Mouse (Mus musculus) erythroblast, embryonic 14.5 days (primary cell): Measurements from ENCODE around the gene Prkar1a. TPM values are rescaled to one million over a fixed set of nuclear protein-coding genes. Genes with fewer than 3 reads are reported as not detected.
"Not testable (repeated sequence)": the region's sequence is repeated elsewhere in the genome, so short reads cannot be mapped to it uniquely, and the experiment has no call there.

Source experiments
- H3K27me3 ChIP-seq: 2 replicates; pipeline ENCODE4 v1.6.1; 2012; ENCODE audit warnings: inconsistent platforms; ENCODE audit not compliant: control insufficient read depth
- H3K36me3 ChIP-seq: 2 replicates; pipeline ENCODE4 v1.6.1; 2012; ENCODE audit warnings: mild to moderate bottlenecking, inconsistent platforms; ENCODE audit not compliant: control insufficient read depth
- H3K4me1 ChIP-seq: 2 replicates; pipeline ENCODE4 v1.6.1; 2012; ENCODE audit warnings: inconsistent platforms; ENCODE audit not compliant: control insufficient read depth
- H3K4me3 ChIP-seq: replicated peaks from 2 replicates; pipeline ENCODE3; 2012; ENCODE audit warnings: moderate library complexity, mild to moderate bottlenecking, inconsistent platforms
- H3K9me3 ChIP-seq: 2 replicates; pipeline ENCODE4 v1.6.1; 2012; ENCODE audit warnings: low read length, inconsistent platforms, mixed read lengths; ENCODE audit not compliant: control insufficient read depth
- GATA1 ChIP-seq: IDR thresholded peaks from 2 replicates; pipeline ENCODE4 v1.6.1; 2012; ENCODE audit warnings: low read length, inconsistent platforms, mixed read lengths
- TAL1 ChIP-seq: IDR thresholded peaks from 3 replicates; pipeline ENCODE4 v1.6.1; 2012; ENCODE audit warnings: low read length, inconsistent platforms, mixed read lengths
- polyA plus RNA-seq: library from polyadenylated mRNA; stranded (reverse); fragments of >175 nt; gene quantifications from 2 replicates; pipeline ENCODE4 v1.2.3, GENCODE M21; 2012

Gene Prkar1a
- polyA plus RNA-seq, 1 experiment: 2.9 TPM

DNA sequence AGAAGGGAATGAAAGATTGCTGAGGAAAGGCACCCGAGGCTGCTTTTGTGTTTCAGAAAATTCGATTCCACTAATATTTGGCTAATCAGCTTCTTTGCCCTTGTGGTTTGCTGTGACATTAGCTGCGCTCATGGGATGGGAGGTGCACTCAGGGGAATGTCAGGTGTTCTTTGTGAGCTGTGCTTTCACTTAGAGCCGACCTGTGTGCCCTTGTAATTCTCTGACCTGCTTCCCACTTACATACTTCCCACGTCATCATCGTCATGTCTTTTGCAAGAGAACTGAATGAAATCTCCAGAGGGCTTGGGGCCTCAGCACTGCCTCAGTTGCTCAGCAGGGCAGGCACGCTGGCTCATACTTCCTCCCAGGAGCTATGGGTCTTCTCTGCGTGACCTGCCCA lies 4.0 kb downstream of the Prkar1a start:
- Histone ChIP-seq H3K27me3 (peaks cover 23% of the 10 kb centered on the region), H3K9me3 (no peaks in the 10 kb centered on the region), H3K4me3 (peak overlapping the region; percentile 18), H3K4me1 (peaks cover 67% of the 10 kb centered on the region), H3K36me3 (peaks cover 51% of the 10 kb centered on the region)
- TF ChIP-seq GATA1: no peak
- TF ChIP-seq TAL1: no peak

- H3K4me3 ChIP-seq: no peak overlapping the region
- H3K27me3 ChIP-seq: peaks cover 9% of the 10 kb centered on the region
- peaks cover 63% of the 10 kb centered on the region for H3K4me1 ChIP-seq
- TF ChIP-seq GATA1 (no peak), TAL1 (no peak)
- peaks cover 62% of the 10 kb centered on the region for H3K36me3 ChIP-seq
- H3K9me3 ChIP-seq: no peaks in the 10 kb centered on the region
Measured at GRCm38 (mm10) chr11:109654581-109654980, 5.4 kb downstream of the Prkar1a start.

GRCm38 (mm10) chr11:109656232-109656631 lies 7.0 kb downstream of the Prkar1a start:
- no peaks in the 10 kb centered on the region for H3K27me3 ChIP-seq
- 0 out of 3 replicates have a peak, but pooled peaks have one; percentile 21 for TF ChIP-seq TAL1
- no peak for TF ChIP-seq GATA1
- H3K36me3 ChIP-seq: peaks cover 78% of the 10 kb centered on the region
- H3K9me3 ChIP-seq: no peaks in the 10 kb centered on the region
- peaks cover 52% of the 10 kb centered on the region for H3K4me1 ChIP-seq
- H3K4me3 ChIP-seq: no peak overlapping the region

- not testable (repeated sequence) for H3K27me3 ChIP-seq, H3K4me3 ChIP-seq, H3K9me3 ChIP-seq
- peaks cover 17% of the 10 kb centered on the region for H3K4me1 ChIP-seq
- peaks cover 96% of the 10 kb centered on the region for H3K36me3 ChIP-seq
Measured at GRCm38 (mm10) chr11:109660526-109660925, 11.3 kb downstream of the Prkar1a start.

- H3K27me3 ChIP-seq: no peaks in the 10 kb centered on the region
- H3K4me1 ChIP-seq: peaks cover 2% of the 10 kb centered on the region; the same call in 1 of the 2 replicates
- no peak overlapping the region for H3K4me3 ChIP-seq
- H3K9me3 ChIP-seq: no peaks in the 10 kb centered on the region
- peaks cover 98% of the 10 kb centered on the region for H3K36me3 ChIP-seq
- TF ChIP-seq TAL1: no peak
- no peak for TF ChIP-seq GATA1
Measured at GRCm38 (mm10) chr11:109664293-109664692, 15.1 kb downstream of the Prkar1a start.

- H3K4me3 ChIP-seq: no peak overlapping the region
- H3K27me3 ChIP-seq: no peaks in the 10 kb centered on the region
- H3K4me1 ChIP-seq: peaks cover 2% of the 10 kb centered on the region; the same call in 1 of the 2 replicates
- TF ChIP-seq TAL1: no peak
- no peak for TF ChIP-seq GATA1
- peaks cover 97% of the 10 kb centered on the region for H3K36me3 ChIP-seq
- no peaks in the 10 kb centered on the region for H3K9me3 ChIP-seq
Measured at GRCm38 (mm10) chr11:109665424-109665823, 16.2 kb downstream of the Prkar1a start.

GRCm38 (mm10) chr11:109666411-109666810 lies 17.2 kb downstream of the Prkar1a start:
- Histone ChIP-seq H3K9me3 (no peaks in the 10 kb centered on the region), H3K27me3 (no peaks in the 10 kb centered on the region), H3K36me3 (peaks cover 94% of the 10 kb centered on the region), H3K4me1 (peaks cover 4% of the 10 kb centered on the region; the same call in 1 of the 2 replicates), H3K4me3 (no peak overlapping the region)
- TF ChIP-seq GATA1 (no peak), TAL1 (no peak)

DNA sequence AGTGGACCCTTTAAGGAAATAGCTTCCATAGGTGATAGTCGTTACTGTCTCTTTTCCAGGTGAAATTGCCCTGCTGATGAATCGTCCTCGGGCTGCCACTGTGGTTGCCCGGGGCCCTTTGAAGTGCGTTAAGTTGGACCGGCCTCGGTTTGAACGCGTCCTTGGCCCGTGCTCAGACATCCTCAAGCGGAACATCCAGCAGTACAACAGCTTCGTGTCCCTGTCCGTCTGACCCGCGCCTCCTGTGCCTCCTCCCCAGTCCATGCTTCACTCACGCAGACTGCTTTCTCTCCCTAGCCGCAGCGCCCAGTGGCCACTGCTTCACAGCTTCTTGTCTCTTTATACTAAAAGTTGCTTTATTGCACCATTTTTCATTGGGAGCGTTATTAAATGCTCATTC lies 18.2 kb downstream of the Prkar1a start:
- peaks cover 4% of the 10 kb centered on the region; the same call in 1 of the 2 replicates for H3K4me1 ChIP-seq
- no peaks in the 10 kb centered on the region for H3K9me3 ChIP-seq
- peaks cover 88% of the 10 kb centered on the region for H3K36me3 ChIP-seq
- no peak overlapping the region for H3K4me3 ChIP-seq
- H3K27me3 ChIP-seq: no peaks in the 10 kb centered on the region
- TF ChIP-seq GATA1: no peak
- TF ChIP-seq TAL1: no peak

DNA sequence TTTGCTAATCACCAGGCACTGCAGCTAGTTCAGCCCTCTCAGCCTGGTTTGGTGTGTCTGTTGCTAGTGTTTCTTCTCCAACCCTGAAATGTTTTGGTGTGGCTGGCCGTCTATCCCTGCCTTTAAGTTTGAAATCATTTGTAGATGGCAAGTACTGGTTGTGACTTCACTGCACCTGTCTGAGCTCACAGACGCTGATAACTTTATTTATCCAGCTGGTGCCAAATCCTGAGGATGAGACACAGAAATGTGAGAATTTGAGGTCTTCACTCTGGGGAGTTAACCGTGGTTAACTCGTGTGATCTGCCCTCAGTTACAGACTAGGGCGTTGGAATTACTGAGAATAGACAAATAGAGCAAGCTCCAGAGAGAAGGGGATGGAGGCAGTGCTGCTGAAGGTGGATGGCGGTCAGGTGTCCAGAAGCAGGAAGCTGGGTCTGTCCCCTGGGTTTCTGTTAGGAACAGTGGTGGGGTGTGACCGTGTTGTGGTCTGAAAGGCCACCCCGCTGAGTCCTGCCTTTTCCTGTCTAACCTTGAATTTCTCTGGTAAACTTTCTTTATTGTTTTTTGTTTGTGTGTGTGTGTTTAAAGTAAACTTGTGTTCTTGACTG lies 19.0 kb downstream of the Prkar1a start:
- Histone ChIP-seq H3K4me3 (no peak overlapping the region), H3K36me3 (peaks cover 79% of the 10 kb centered on the region), H3K27me3 (no peaks in the 10 kb centered on the region), H3K9me3 (no peaks in the 10 kb centered on the region), H3K4me1 (peaks cover 4% of the 10 kb centered on the region; the same call in 1 of the 2 replicates)
- TF ChIP-seq TAL1 (no peak), GATA1 (no peak)
